Mouse (Mus musculus) monocyte, adult 2 months (primary cell): ENCODE results near the gene Gm20532.
A peak's percentile ranks its signal among the peaks of the same experiment; 100 is the strongest.

ENCODE experiments used
- DNase-seq, 2 experiments: peaks; one replicate each; pipeline ENCODE4 v3.0.0; 2022; ENCODE audit warnings: low spot score in 2 of 2, low read depth in 1 of 2

Gene Gm20532

GRCm38 (mm10) chr2:26573396-26573795 lies 13.0 kb upstream of the Gm20532 start:
- DNase-seq = no peak

- DNase-seq = no peak
Measured at GRCm38 (mm10) chr2:26573807-26574206, 12.6 kb upstream of the Gm20532 start.

- no peak for DNase-seq
Measured at GRCm38 (mm10) chr2:26574862-26575261, 11.6 kb upstream of the Gm20532 start.

- no peak for DNase-seq
Measured at GRCm38 (mm10) chr2:26575378-26575777, 11.1 kb upstream of the Gm20532 start.

DNA sequence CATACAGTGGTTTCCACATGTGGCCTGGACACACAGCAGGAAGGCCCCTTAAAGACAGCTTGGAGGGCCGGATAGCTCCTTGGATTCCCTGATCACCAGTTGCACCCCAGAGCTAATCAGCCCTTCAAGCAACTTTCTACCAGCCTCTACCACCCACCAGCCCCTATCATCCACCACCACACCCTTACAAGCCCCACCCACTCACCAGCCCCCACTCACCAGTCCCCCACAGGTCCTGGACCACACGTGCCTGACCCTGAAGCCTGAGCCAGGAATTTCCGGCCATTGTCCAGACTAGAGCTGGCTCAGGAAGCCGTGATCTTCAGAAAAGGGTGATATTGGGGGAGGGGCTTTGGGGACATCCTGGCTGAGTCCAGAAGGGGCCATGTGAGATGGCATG lies 10.6 kb upstream of the Gm20532 start:
- DNase-seq = no peak

DNA sequence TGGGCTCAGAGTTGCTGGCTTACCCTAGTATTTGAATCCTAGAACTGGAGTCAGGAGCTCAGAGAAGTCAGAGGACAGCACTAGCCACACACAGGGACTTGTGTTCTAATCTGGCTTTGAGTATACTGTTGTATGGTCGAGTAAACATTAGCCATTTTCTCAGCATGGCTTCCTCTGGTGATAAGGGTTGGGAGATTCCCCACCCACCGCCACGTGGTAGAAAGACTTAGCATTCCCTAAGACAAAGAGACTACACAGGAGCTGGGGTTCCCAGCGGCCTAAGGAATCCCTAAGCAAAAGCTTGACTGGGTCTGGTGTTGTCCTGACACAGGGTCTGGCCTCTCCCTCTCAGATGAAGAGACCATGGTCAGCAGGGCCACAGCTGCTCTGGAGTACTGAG lies 10.0 kb upstream of the Gm20532 start:
- no peak for DNase-seq

DNA sequence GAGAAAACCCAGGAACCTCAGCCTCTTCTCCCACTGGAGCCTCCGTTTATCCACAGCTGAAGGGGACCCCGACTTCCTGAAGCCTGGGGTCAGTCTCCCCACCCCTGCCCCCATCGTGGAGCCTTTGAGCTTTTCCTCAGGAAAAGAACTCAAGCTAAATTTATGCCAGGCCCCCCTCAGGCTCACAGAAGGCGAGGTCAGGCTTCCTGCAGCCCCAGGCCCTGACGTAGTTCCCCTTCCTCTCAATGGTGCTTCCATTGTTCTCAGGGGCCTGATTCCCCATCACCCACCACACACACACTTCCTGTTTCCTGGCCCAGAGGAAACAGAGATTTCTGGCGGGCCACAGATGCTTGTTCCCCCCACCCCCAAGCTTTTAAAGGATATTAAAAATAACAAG lies 8.1 kb upstream of the Gm20532 start:
- no peak for DNase-seq

DNA sequence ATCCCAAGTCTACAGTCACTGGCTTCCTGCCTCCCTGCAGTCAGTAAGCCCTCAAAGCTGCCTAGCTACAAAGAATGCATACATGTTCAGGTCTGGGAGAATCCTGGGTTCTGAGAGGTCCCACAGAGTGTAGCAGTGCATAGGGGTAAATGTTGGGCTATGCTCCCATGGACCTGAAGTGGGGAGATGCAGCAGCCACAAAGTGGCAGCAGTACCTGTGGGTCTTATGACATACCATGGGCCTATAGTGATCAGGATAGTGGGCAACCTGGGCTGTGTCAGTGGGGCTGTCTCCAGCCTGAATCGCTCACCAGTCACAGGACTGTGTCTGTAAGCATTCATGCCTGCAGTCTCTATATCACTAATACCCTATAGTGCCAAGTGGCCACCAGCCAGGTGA lies 6.7 kb upstream of the Gm20532 start, which contains the start of gene Egfl7:
TSS of gene Egfl7 (plus strand) at position 301 of the 400 bp plus-strand sequence.
- no peak for DNase-seq

- no peak for DNase-seq
Measured at GRCm38 (mm10) chr2:26580751-26581150, 5.7 kb upstream of the Gm20532 start.

DNA sequence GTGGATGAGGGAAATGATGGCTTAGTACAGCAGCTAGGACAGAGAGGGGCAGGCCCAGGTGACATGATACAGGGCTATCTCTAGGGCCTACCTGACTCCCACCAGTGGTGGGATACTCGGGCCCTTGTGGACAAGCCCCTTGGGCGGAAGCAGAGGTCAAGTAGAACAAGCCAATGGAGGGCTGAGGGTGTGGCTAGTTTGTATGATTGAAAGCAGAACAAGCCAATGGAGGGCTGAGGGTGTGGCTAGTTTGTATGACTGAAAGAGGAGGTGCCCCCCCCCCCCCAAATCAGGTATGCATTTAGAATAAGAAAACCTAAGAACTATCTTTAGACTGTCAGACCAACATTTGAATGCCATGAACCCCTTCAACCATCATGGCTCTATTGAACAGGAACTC lies 4.2 kb upstream of the Gm20532 start:
- DNase-seq = no peak

DNA sequence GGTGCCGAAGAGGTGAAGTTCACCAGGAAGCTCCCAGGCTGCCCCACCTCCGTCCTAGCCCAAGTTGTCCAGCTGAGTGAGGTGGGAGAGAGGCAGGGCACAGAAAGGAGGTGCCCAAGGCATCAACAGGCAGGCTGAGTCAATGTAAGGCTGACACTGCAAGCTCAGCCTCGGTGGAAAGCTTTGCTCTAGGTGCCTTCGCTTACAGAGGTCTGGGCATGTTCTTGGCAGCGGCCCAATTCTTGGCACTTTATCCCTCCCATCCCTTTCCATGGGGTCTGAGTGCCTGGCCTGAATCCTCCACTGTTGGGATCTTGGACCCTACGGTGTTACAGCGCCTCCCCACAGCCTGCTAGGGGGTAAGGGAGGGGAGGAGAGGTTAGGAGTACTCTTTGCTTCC lies 3.7 kb upstream of the Gm20532 start:
- no peak for DNase-seq

DNA sequence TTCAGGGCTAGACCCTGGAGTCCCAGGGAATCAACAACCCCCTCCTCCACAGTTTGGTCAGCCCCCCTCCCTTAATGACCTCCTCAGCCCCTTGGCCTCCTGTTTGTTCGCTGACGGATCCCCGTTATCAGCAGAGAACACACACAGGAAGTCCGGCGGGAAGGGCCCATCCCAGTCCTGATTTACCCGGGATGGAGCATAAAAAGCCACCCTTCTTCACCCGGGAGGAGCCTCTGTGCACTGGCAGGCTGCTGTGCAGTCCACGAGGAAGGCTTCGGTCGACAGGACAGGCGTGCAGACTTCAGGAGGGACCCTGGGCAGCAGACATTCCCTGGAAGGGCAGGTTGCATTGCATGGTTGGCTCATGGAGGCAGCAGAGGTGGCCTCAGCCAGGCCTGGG lies 2.8 kb upstream of the Gm20532 start:
- no peak for DNase-seq

DNA sequence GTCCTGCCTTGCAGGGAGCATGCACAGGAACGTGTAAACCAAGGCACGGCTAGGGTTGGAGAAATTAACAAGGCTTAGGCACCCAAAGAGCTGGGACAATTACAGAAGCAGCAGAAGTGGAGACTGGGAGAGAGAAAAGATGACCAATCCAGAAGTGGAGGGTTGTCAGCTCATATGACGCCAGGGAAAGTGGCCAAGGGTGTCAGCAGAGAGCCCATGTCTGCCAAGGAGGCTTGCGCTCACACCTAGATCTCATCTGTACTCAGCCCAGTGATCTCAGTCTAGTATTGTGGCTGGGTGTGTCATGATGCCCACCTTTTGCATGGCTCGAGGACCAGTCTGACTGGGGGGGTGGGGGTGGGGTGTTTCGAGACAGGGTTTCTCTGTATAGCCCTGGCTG lies 726 bp upstream of the Gm20532 start:
- no peak for DNase-seq

DNA sequence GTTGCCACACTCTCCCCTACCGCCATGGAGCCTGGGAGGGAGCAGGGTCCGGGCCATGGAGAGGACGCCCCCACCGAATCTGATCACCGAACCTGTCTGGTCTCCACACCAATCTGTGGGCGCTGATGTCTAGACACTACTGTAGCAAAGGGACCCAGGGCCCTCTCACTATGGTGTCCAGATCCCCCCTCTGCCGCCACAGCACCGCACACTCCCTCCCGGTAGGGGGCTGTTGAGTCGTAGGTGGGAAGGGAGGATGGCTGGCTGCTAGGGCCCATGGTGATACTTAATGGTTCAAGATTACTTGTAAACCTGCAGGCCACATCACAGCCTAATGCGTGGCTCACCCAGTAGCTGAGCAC lies 586 bp downstream of the Gm20532 start:
- DNase-seq = no peak

DNA sequence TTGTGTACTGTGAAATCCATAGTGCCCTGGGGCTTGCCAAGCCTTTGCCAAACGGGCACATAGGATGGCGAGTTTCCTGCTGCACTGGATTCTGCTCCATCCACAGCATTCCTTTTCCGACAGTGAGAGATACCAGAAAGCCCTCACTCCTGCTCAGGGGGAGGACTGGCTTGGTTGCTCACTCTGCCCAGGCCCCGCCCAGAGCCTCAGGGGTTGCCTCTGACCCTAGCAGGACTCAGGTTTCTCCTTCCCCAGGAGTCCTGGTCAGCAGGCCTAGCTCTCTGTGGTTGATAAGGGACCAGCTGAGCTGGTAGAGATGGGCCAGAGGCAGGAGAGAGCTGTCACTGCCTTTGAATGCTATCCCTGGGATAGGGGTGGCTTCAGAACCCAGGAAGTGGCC lies 2.1 kb downstream of the Gm20532 start:
- DNase-seq = no peak

DNA sequence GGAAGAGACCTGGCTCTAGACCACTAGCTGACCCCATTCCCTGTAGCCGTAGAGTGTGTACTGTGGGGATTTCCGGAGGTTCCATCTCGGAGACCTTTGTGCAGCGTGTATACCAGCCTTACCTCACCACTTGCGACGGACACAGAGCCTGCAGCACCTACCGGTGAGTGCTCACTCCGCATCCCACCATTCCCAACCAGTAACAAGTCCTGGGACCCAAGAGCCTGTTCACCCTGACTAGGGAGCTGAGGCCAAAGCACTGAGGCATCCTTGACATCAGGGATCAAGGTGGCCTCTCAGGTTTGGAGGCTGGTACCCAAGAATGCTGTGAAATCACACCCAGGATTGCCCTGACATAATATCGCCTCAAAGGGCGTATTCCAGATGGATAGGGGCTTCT lies 2.8 kb downstream of the Gm20532 start:
- no peak for DNase-seq

- no peak for DNase-seq
Measured at GRCm38 (mm10) chr2:26590282-26590681, 3.8 kb downstream of the Gm20532 start.

DNA sequence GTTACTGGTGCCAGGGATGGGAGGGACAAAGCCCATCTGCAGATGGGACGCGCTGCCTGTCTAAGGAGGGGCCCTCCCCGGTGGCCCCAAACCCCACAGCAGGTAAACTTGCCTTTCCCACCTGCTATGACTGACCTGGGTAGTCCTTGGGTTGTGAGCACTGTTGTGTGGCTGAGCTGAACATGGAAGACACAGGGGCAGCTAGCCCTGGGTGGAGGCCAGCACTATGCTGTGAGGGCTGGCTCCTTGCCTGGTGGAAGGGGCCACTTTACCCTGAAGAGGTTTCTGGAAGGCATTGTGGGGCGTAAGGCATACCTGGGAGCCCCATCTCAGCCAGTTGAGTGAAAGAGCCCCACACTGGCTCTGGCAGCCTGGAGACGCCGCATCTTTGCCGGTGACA lies 4.5 kb downstream of the Gm20532 start:
- DNase-seq = no peak

- no peak for DNase-seq
Measured at GRCm38 (mm10) chr2:26591416-26591815, 5.0 kb downstream of the Gm20532 start.

DNA sequence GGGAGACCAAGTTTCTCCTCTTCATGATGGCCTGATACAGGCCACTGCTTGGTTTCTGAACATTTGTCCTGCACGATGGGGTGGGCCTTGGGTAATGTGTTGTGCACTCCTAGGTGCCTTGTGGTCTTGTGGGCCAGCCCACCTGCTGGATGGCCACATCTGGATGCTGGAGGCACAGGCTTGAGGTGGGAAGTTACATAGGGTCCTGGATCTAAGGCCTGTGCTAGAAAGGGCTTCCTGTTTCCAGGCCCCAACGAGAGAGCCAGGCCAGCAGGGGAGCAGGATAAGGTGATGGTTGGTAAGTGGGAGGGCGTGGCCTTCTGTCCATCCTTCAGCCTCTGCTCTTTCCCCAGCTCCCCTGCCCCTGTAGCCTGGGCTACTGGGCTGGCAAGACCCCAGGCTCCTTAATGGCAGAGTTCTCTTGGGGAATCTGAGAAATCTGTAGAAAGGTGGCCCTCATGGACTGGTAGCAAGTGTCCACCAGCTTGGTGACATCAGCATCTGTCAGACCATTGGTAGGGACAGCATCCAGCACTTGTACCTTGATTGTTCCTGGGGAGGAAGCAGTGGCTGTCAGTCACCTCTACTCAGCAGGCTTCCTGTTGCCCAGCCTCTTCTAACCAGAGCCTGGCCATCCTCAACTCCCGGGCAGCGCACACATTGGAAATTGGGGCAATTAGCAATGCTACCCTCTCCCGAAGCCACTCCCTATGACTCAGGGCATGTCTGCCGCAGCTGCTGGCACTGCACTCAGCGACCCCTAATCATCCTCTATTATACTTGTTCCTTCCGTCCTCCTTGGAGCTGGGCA lies 7.0 kb downstream of the Gm20532 start:
- DNase-seq = no peak

DNA sequence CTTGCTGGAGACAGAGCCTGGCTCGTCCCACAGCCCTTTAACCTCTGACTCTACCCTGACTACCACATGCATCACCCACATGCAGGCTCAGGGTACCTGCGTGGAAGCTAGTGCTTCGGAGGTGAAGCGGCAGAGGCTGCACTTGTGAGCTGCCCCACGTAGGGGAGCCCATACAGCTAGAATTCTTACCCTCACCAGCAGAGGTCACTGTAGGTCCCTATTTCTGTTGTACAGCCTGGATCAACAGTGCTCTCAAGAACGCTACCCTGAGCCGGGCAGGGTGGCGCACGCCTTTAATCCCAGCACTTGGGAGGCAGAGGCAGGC lies 7.5 kb downstream of the Gm20532 start:
- DNase-seq = peak in 1 of 2 experiments; percentile 46

- DNase-seq = no peak
Measured at GRCm38 (mm10) chr2:26594461-26594933, 8.1 kb downstream of the Gm20532 start.
